Mouse (Mus musculus): Measurements from ENCODE around the gene Fndc9. TPM values are rescaled to one million over a fixed set of nuclear protein-coding genes. Genes with fewer than 3 reads are reported as not detected.

Fndc9 gene
- polyA plus RNA-seq, 1 experiment from 2014 or later, result 0.43 TPM

Other genes starting within 250 kb of the Fndc9 start
- 2.5 and 3.8 TPM in 2 replicates for gene Gm12166, start 183.2 kb upstream of the Fndc9 start, polyA plus RNA-seq (2016; fragmentation: Nextera tagmentation; extraction: Ambion mirVana)
- gene Adam19, start 179.5 kb upstream of the Fndc9 start, polyA plus RNA-seq (2016; fragmentation: Nextera tagmentation; extraction: Ambion mirVana), result 10.7 TPM in 2 replicates
- 1.6 and 1.7 TPM in 2 replicates for gene Nipal4, start 69.0 kb upstream of the Fndc9 start, polyA plus RNA-seq (2016; fragmentation: Nextera tagmentation; extraction: Ambion mirVana)
- 23.1 and 25.0 TPM in 2 replicates for gene Cyfip2, start 77.3 kb downstream of the Fndc9 start, polyA plus RNA-seq (2016; fragmentation: Nextera tagmentation; extraction: Ambion mirVana)
- not detected in 2 replicates for gene Itk, start 154.0 kb downstream of the Fndc9 start, polyA plus RNA-seq (2016; fragmentation: Nextera tagmentation; extraction: Ambion mirVana)
- not detected in 2 replicates for gene Fam71b, start 161.0 kb downstream of the Fndc9 start, polyA plus RNA-seq (2016; fragmentation: Nextera tagmentation; extraction: Ambion mirVana)
- gene Med7, start 201.4 kb downstream of the Fndc9 start, polyA plus RNA-seq (2016; fragmentation: Nextera tagmentation; extraction: Ambion mirVana), result 96.8 and 101 TPM in 2 replicates
- 0.10 TPM in 1 of 2 replicates, not detected in the other for gene Havcr2, start 219.4 kb downstream of the Fndc9 start, polyA plus RNA-seq (2016; fragmentation: Nextera tagmentation; extraction: Ambion mirVana)